Mouse (Mus musculus): ENCODE measurements around the gene Bnipl. TPM values are rescaled to one million over a fixed set of nuclear protein-coding genes. Genes with fewer than 3 reads are reported as not detected.

Gene Bnipl
- polyA plus RNA-seq, 1 experiment from 2014 or later = 16.8 TPM

DNA sequence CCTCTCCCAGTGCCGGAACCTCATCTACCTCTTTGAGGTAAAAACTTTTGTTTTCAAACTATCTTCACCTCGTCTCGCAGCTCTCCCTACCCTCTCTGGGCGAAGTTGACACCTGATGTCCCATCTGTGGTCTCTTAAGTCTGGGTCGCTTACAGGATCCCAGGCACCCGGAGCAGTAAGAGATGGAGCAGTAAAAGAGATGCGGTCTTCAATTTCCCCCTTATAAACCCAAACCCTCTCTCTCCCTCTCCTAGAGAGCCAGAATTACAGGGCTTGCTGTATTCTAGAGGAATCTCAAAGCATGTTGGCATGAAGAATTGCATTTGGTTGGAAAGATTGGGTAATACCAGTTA lies 32.6 kb upstream of the Bnipl start:
- H3K9ac ChIP-seq (ENCODE audit: low read length) = peak overlapping the region; percentile 92
- H3K27ac ChIP-seq (replicated peaks) = peak overlapping the region; percentile 98
- no peaks in the 10 kb centered on the region for H3K4me1 ChIP-seq (replicated peaks; ENCODE audit: control insufficient read depth, insufficient read depth)
- no peaks in the 10 kb centered on the region for H3K9me3 ChIP-seq (ENCODE audit: control insufficient read depth, low read length)
- no peak for TF ChIP-seq EP300 (optimal IDR thresholded peaks at IDR 0.05)
- no peak for TF ChIP-seq CTCF (IDR thresholded peaks at IDR 0.05; ENCODE audit: low read depth)
- H3K4me2 ChIP-seq (replicated peaks; ENCODE audit: low read depth) = peak overlapping the region; percentile 80
- 0% methylated on average over 7 of the region's 7 CpGs for WGBS
- DNase-seq (ENCODE audit: low spot score) (no peak), ATAC-seq (ENCODE audit: low FRiP score, low TSS enrichment) (no peak)
- H3K4me3 ChIP-seq (ENCODE audit: low read depth, low read length) = peak overlapping the region; percentile 73
- peaks cover 7% of the 10 kb centered on the region for H3K36me3 ChIP-seq (ENCODE audit: control insufficient read depth, insufficient read depth, low read length)
- H3K27me3 ChIP-seq (ENCODE audit: control insufficient read depth, insufficient read depth, low read length) = no peaks in the 10 kb centered on the region

DNA sequence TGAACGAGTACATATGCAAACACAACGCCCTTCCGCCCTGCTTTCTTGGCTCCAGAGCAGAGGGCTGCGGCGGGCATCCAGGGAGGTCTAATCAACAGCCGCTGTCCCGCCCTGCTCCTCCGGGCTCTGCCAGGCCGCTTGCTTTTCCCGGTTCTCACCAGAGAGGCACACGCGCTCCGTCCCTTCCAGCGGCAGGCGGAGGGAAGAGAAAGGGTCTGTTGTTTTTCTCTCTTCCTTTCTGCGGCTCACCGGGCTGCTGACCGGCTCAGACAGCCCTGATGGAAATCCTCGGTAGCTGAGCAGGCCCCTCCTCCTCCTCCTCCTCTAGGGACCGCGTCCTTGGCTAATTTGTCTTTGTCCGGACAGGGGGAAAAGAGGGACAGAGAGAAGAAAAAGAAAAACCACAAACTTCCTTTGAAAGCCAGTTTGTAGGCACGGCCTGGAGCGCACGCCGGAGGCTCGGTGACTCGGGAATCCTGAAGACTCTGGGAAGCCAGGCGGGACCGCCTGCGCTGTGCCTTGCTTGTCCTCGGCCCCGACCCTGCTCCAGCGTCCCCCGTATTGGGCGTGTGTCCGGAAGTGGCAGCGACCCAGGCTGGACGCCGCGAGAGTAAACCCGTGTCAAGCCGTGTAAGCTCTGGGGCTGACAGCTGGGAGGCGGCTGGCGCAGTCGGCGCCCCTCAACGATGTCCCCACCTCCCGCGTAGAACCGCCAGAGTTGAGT lies 32.0 kb upstream of the Bnipl start:
- WGBS = under 1% methylated on average over 50 of the region's 51 CpGs
- Histone ChIP-seq H3K36me3 (ENCODE audit: control insufficient read depth, insufficient read depth, low read length) (peaks cover 5% of the 10 kb centered on the region), H3K27ac (replicated peaks) (peak overlapping the region; percentile 98), H3K4me2 (replicated peaks; ENCODE audit: low read depth) (peak overlapping the region; percentile 80), H3K4me1 (replicated peaks; ENCODE audit: control insufficient read depth, insufficient read depth) (no peaks in the 10 kb centered on the region), H3K9me3 (ENCODE audit: control insufficient read depth, low read length) (no peaks in the 10 kb centered on the region), H3K27me3 (ENCODE audit: control insufficient read depth, insufficient read depth, low read length) (no peaks in the 10 kb centered on the region), H3K9ac (ENCODE audit: low read length) (peak overlapping the region; percentile 92), H3K4me3 (ENCODE audit: low read depth, low read length) (peak overlapping the region; percentile 73)
- peak; percentile 82 for ATAC-seq (ENCODE audit: low FRiP score, low TSS enrichment)
- DNase-seq (ENCODE audit: low spot score) = peak; percentile 93
- TF ChIP-seq CTCF (IDR thresholded peaks at IDR 0.05; ENCODE audit: low read depth) = peak; percentile 57
- TF ChIP-seq EP300 (optimal IDR thresholded peaks at IDR 0.05) = no peak

DNA sequence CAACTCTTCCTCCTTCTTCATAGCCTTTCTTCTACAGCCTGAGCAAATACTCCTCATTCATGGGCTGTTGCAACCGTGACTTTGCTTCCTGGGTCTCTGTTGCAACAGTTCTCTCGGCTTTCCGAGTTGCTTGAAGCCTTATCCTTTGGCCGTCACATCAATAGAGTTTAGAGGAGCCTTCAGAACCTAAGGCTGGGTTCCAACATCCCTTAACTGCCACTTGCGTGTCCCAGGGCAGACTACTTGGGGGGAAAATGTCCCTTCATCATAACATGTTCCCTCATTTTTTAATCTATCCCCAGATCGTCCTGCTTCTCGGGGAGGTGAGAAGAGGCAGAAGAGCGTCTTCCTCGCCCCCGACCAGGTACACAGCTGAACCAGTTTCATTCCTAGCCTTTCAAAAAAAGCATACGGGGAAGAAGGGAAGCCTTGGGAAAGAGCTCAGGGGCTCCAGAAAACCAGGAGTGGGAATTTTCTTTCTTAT lies 31.4 kb upstream of the Bnipl start:
- H3K4me2 ChIP-seq (replicated peaks; ENCODE audit: low read depth) = peak overlapping the region; percentile 80
- H3K27me3 ChIP-seq (ENCODE audit: control insufficient read depth, insufficient read depth, low read length) = no peaks in the 10 kb centered on the region
- H3K36me3 ChIP-seq (ENCODE audit: control insufficient read depth, insufficient read depth, low read length) = no peaks in the 10 kb centered on the region; the same call in 1 of the 2 replicates
- peaks cover 2% of the 10 kb centered on the region; the same call in 1 of the 2 replicates for H3K4me1 ChIP-seq (replicated peaks; ENCODE audit: control insufficient read depth, insufficient read depth)
- H3K27ac ChIP-seq (replicated peaks) = peak overlapping the region; percentile 98
- H3K9ac ChIP-seq (ENCODE audit: low read length) = peak overlapping the region; percentile 92
- peak overlapping the region; percentile 73 for H3K4me3 ChIP-seq (ENCODE audit: low read depth, low read length)
- 2% methylated on average over 11 of the region's 11 CpGs for WGBS
- DNase-seq (ENCODE audit: low spot score) = peak; percentile 55
- peak; percentile 44 for ATAC-seq (ENCODE audit: low FRiP score, low TSS enrichment)
- H3K9me3 ChIP-seq (ENCODE audit: control insufficient read depth, low read length) = no peaks in the 10 kb centered on the region
- TF ChIP-seq EP300 (optimal IDR thresholded peaks at IDR 0.05) (no peak), CTCF (IDR thresholded peaks at IDR 0.05; ENCODE audit: low read depth) (no peak)

DNA sequence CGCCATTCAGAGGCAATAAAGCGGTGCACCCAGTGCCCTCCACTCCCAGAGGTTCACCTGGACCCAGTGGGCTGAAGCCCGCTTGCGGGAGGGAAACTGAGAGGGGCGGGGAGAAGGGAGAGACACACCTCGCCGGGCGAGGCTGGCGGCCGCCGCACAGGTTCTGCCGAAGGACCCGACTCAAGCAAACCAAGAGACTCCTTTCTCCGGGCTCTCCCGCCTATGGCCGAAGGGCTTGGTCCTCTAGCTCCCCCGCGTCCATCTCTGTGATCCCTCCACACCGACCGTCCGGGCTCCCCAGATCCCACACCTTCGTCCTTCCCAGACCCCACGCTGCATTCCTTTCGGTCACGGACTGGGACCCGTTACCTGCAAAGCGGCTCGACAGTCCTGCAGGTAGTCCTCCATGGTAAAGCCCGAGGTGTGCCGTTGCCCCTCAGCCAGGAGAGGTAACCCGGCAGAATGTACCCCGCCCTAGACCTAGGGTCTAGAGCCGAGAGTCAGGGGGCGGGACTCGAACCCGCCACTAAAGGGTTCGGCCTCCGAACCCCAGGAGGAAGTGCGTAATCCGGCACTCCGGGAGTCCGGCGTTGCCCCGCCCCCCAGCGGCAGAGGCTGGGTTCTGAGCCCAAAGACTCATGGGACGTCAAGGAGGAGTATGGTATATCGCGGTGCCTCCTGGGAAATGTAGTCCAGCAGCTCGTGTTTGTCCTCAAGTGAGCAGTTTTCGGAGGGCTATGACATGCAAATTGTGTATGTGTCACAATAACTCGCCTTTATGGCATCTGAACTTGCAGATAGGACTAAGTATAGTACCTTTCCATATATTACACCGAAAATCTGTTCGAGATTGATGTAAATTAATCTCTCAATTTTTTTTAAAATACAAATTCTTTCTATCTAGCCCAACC lies 30.5 kb upstream of the Bnipl start, which contains the start of the genes Mindy1 and Prune1:
Mindy1 (plus strand) TSS at position 130 of the 911 bp plus-strand sequence.
Prune1 (minus strand) TSS at position 861 of the 911 bp plus-strand sequence.
- peak within 1 kb of the TSS; percentile 73 for H3K4me3 ChIP-seq (ENCODE audit: low read depth, low read length)
- no peaks in the 10 kb centered on the region for H3K9me3 ChIP-seq (ENCODE audit: control insufficient read depth, low read length)
- no peaks in the 10 kb centered on the region for H3K27me3 ChIP-seq (ENCODE audit: control insufficient read depth, insufficient read depth, low read length)
- H3K4me2 ChIP-seq (replicated peaks; ENCODE audit: low read depth) = peak within 1 kb of the TSS; percentile 80
- no peaks in the 10 kb centered on the region for H3K36me3 ChIP-seq (ENCODE audit: control insufficient read depth, insufficient read depth, low read length)
- WGBS = under 1% methylated on average over 52 of the region's 53 CpGs
- H3K4me1 ChIP-seq (replicated peaks; ENCODE audit: control insufficient read depth, insufficient read depth) = peaks cover 6% of the 10 kb centered on the region; the same call in 1 of the 2 replicates
- peak; percentile 87 for ATAC-seq (ENCODE audit: low FRiP score, low TSS enrichment)
- TF ChIP-seq EP300 (optimal IDR thresholded peaks at IDR 0.05) (peak; percentile 51), CTCF (IDR thresholded peaks at IDR 0.05; ENCODE audit: low read depth) (peak; percentile 67)
- peak within 1 kb of the TSS; percentile 92 for H3K9ac ChIP-seq (ENCODE audit: low read length)
- DNase-seq (ENCODE audit: low spot score) = peak; percentile 98
- H3K27ac ChIP-seq (replicated peaks) = peak within 1 kb of the TSS; percentile 98

DNA sequence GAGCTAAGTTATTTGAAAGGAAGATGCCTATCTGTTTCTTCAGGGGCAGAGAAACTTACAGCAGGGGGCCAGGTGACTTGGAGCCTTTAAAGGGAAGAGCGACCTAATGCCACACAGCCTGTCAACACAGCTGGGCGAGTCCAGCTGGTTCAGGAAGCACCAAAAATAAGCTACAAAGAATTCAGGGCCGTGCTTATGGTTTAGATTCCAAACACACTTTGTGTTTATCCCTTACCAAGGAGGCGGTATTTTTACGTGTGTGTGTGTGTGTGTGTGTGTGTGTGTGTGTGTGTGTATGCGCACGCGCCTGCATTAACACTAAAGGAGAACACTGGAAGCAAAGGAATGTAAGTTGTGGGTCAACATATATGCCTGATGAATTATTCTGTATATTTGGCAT lies 29.8 kb upstream of the Bnipl start:
- Histone ChIP-seq H3K27me3 (ENCODE audit: control insufficient read depth, insufficient read depth, low read length) (no peaks in the 10 kb centered on the region), H3K4me1 (replicated peaks; ENCODE audit: control insufficient read depth, insufficient read depth) (peaks cover 6% of the 10 kb centered on the region; the same call in 1 of the 2 replicates), H3K4me3 (ENCODE audit: low read depth, low read length) (peak overlapping the region; percentile 73), H3K36me3 (ENCODE audit: control insufficient read depth, insufficient read depth, low read length) (no peaks in the 10 kb centered on the region), H3K9ac (ENCODE audit: low read length) (peak overlapping the region; percentile 91), H3K9me3 (ENCODE audit: control insufficient read depth, low read length) (no peaks in the 10 kb centered on the region), H3K27ac (replicated peaks) (peak overlapping the region; percentile 98), H3K4me2 (replicated peaks; ENCODE audit: low read depth) (peak overlapping the region; percentile 80)
- DNase-seq (ENCODE audit: low spot score) = peak; percentile 55
- no peak for TF ChIP-seq EP300 (optimal IDR thresholded peaks at IDR 0.05)
- no peak for TF ChIP-seq CTCF (IDR thresholded peaks at IDR 0.05; ENCODE audit: low read depth)
- ATAC-seq (ENCODE audit: low FRiP score, low TSS enrichment) = no peak
- WGBS = 7% methylated on average over 8 of the region's 8 CpGs
